Mouse (Mus musculus) intestine, postnatal 0 days (tissue): ENCODE data around the gene Lhcgr. TPM values are rescaled to one million over a fixed set of nuclear protein-coding genes. Genes with fewer than 3 reads are reported as not detected.

Source experiments
- ATAC-seq: fragments of 200-750 bp; cut with Nextera tagmentation; 2 replicates; pipeline ENCODE4 v1.8.0; 2017; ENCODE audit warnings: mild to moderate bottlenecking, moderate TSS enrichment, moderate library complexity
- H3K27ac ChIP-seq: fragments of 300-500 bp; sonication (generic); 2 replicates; pipeline ENCODE4 v1.5.1; 2014; ENCODE audit warnings: mild to moderate bottlenecking, low read depth, low read length, moderate library complexity
- H3K27me3 ChIP-seq: fragments of 300-500 bp; sonication (generic); replicated peaks from 2 replicates; pipeline ENCODE4 v1.6.1; 2014; ENCODE audit warnings: low read length, mixed read lengths; ENCODE audit not compliant: control insufficient read depth, insufficient read depth
- H3K36me3 ChIP-seq: fragments of 300-500 bp; sonication (generic); 2 replicates; pipeline ENCODE4 v1.6.1; 2014; ENCODE audit warnings: mild to moderate bottlenecking, moderate library complexity; ENCODE audit not compliant: control insufficient read depth, insufficient read depth
- H3K4me1 ChIP-seq: fragments of 300-500 bp; sonication (generic); replicated peaks from 2 replicates; pipeline ENCODE4 v1.6.1; 2014; ENCODE audit warnings: antibody characterized with exemption, low read length, mixed read lengths; ENCODE audit not compliant: control insufficient read depth, insufficient read depth
- H3K4me2 ChIP-seq: fragments of 300-500 bp; sonication (generic); replicated peaks from 2 replicates; pipeline ENCODE4 v1.6.1; 2014; ENCODE audit warnings: low read depth, mild to moderate bottlenecking, moderate library complexity
- H3K4me3 ChIP-seq: fragments of 300-500 bp; sonication (generic); 2 replicates; pipeline ENCODE4 v1.5.1; 2014; ENCODE audit warnings: low read depth, low read length
- H3K9ac ChIP-seq: fragments of 300-500 bp; sonication (generic); 2 replicates; pipeline ENCODE4 v1.6.1; 2014; ENCODE audit warnings: mild to moderate bottlenecking, low read depth, low read length
- H3K9me3 ChIP-seq: fragments of 300-500 bp; sonication (generic); 2 replicates; pipeline ENCODE4 v1.6.1; 2016; ENCODE audit warnings: mixed run types; ENCODE audit not compliant: control insufficient read depth
- CTCF ChIP-seq: sonication (generic); IDR thresholded peaks from 2 replicates; pipeline ENCODE4 v1.5.1; 2016; ENCODE audit warnings: low read depth, mild to moderate bottlenecking, control low read depth, antibody characterized with exemption, moderate library complexity
- WGBS: fragments of 180-500 bp; shearing (Covaris S2); extraction: QIAGEN DNeasy Blood & Tissue Kit; methylation state at CpG from one replicate; pipeline ENCODE4 v1.1.7; 2014; 5-methylcytosine and 5-hydroxymethylcytosine counted together
- polyA plus RNA-seq: library from polyadenylated mRNA; unstranded; fragments of >200 nt; fragmentation: Nextera tagmentation; extraction: Ambion mirVana; gene quantifications from 2 replicates; pipeline ENCODE4 v1.2.1, GENCODE M21; 2015

The Lhcgr gene
- polyA plus RNA-seq, 1 experiment from 2014 or later: not detected

- H3K36me3 ChIP-seq: no peaks in the 10 kb centered on the region
- H3K27ac ChIP-seq: no peak overlapping the region
- no peak for TF ChIP-seq CTCF
- no peak overlapping the region for H3K9ac ChIP-seq
- no peaks in the 10 kb centered on the region for H3K9me3 ChIP-seq
- H3K4me2 ChIP-seq: no peak overlapping the region
- WGBS: 89% methylated on average over 2 of the region's 2 CpGs
- H3K4me3 ChIP-seq: no peak overlapping the region
- no peaks in the 10 kb centered on the region for H3K27me3 ChIP-seq
- H3K4me1 ChIP-seq: no peaks in the 10 kb centered on the region
- ATAC-seq: no peak
Measured at GRCm38 (mm10) chr17:88790680-88791079, 1.1 kb downstream of the Lhcgr start.

- H3K4me2 ChIP-seq: no peak overlapping the region
- H3K36me3 ChIP-seq: no peaks in the 10 kb centered on the region
- no peaks in the 10 kb centered on the region for H3K27me3 ChIP-seq
- TF ChIP-seq CTCF: no peak
- WGBS: 83% methylated on average over 2 of the region's 2 CpGs
- no peaks in the 10 kb centered on the region for H3K9me3 ChIP-seq
- no peak for ATAC-seq
- no peaks in the 10 kb centered on the region for H3K4me1 ChIP-seq
- no peak overlapping the region for H3K9ac ChIP-seq
- no peak overlapping the region for H3K27ac ChIP-seq
- no peak overlapping the region for H3K4me3 ChIP-seq
Measured at GRCm38 (mm10) chr17:88788392-88788791, 3.4 kb downstream of the Lhcgr start.

- H3K9me3 ChIP-seq: no peaks in the 10 kb centered on the region
Measured at GRCm38 (mm10) chr17:88786881-88787280, 4.9 kb downstream of the Lhcgr start.

GRCm38 (mm10) chr17:88786385-88786784 is 5.4 kb downstream of the Lhcgr start:
- ATAC-seq: no peak
- Histone ChIP-seq H3K4me1 (no peaks in the 10 kb centered on the region), H3K4me2 (no peak overlapping the region), H3K36me3 (no peaks in the 10 kb centered on the region), H3K9ac (no peak overlapping the region), H3K9me3 (no peaks in the 10 kb centered on the region), H3K27me3 (no peaks in the 10 kb centered on the region), H3K4me3 (no peak overlapping the region), H3K27ac (no peak overlapping the region)
- TF ChIP-seq CTCF: no peak
- WGBS: 89% methylated on average over 4 of the region's 4 CpGs

More at GRCm38 (mm10) chr17:88786881-88787280, 4.9 kb downstream of the Lhcgr start:
- TF ChIP-seq CTCF: no peak
- Histone ChIP-seq H3K4me1 (no peaks in the 10 kb centered on the region), H3K4me2 (no peak overlapping the region), H3K9ac (no peak overlapping the region), H3K4me3 (no peak overlapping the region), H3K27ac (no peak overlapping the region), H3K27me3 (no peaks in the 10 kb centered on the region), H3K36me3 (no peaks in the 10 kb centered on the region)
- WGBS: 49% methylated on average over 6 of the region's 6 CpGs
- ATAC-seq: no peak

- ATAC-seq: no peak
- TF ChIP-seq CTCF: no peak
- Histone ChIP-seq H3K9ac (no peak overlapping the region), H3K36me3 (no peaks in the 10 kb centered on the region), H3K9me3 (no peaks in the 10 kb centered on the region), H3K27ac (no peak overlapping the region), H3K4me3 (no peak overlapping the region), H3K4me1 (no peaks in the 10 kb centered on the region), H3K27me3 (no peaks in the 10 kb centered on the region), H3K4me2 (no peak overlapping the region)
- 29% methylated on average over 3 of the region's 3 CpGs for WGBS
Measured at GRCm38 (mm10) chr17:88779148-88779547, 12.6 kb downstream of the Lhcgr start.

- Histone ChIP-seq H3K27ac (no peak overlapping the region), H3K4me3 (no peak overlapping the region), H3K9me3 (no peaks in the 10 kb centered on the region), H3K27me3 (no peaks in the 10 kb centered on the region), H3K4me2 (no peak overlapping the region), H3K36me3 (no peaks in the 10 kb centered on the region), H3K4me1 (no peaks in the 10 kb centered on the region), H3K9ac (no peak overlapping the region)
- TF ChIP-seq CTCF: no peak
- 14% methylated on average over 9 of the region's 9 CpGs for WGBS
- no peak for ATAC-seq
Measured at GRCm38 (mm10) chr17:88774103-88774526, 17.7 kb downstream of the Lhcgr start.

- 86% methylated on average over 7 of the region's 7 CpGs for WGBS
- no peak overlapping the region for H3K27ac ChIP-seq
- H3K4me2 ChIP-seq: no peak overlapping the region
- H3K27me3 ChIP-seq: no peaks in the 10 kb centered on the region
- no peaks in the 10 kb centered on the region for H3K4me1 ChIP-seq
- no peaks in the 10 kb centered on the region for H3K36me3 ChIP-seq
- no peak for ATAC-seq
- H3K4me3 ChIP-seq: no peak overlapping the region
- no peak overlapping the region for H3K9ac ChIP-seq
- no peaks in the 10 kb centered on the region for H3K9me3 ChIP-seq
- TF ChIP-seq CTCF: no peak
Measured at GRCm38 (mm10) chr17:88770081-88770480, 21.7 kb downstream of the Lhcgr start.
